Mouse (Mus musculus) hindbrain, embryonic 11.5 days (tissue): Measurements from ENCODE around the gene 1500011B03Rik. TPM values are rescaled to one million over a fixed set of nuclear protein-coding genes. Genes with fewer than 3 reads are reported as not detected.

Experiments used
- ATAC-seq: fragments of 200-750 bp; cut with Nextera tagmentation; 2 replicates; pipeline ENCODE4 v1.8.0; 2017; ENCODE audit warnings: mild to moderate bottlenecking, moderate TSS enrichment, moderate library complexity; ENCODE audit not compliant: low FRiP score
- DNase-seq: peaks from one replicate; pipeline ENCODE4 v3.0.0-alpha.2; 2015; ENCODE audit warnings: low spot score
- H3K27ac ChIP-seq: fragments of 300-500 bp; sonication (generic); 2 replicates; pipeline ENCODE4 v1.5.1; 2014; ENCODE audit warnings: mild to moderate bottlenecking, low read depth, low read length
- H3K27me3 ChIP-seq: fragments of 300-500 bp; sonication (generic); 2 replicates; pipeline ENCODE4 v1.6.1; 2014; ENCODE audit warnings: mild to moderate bottlenecking, low read length, moderate library complexity, mixed read lengths; ENCODE audit not compliant: control insufficient read depth, insufficient read depth
- H3K36me3 ChIP-seq: fragments of 300-500 bp; sonication (generic); 2 replicates; pipeline ENCODE4 v1.6.1; 2014; ENCODE audit warnings: mild to moderate bottlenecking, low read length, moderate library complexity, mixed read lengths; ENCODE audit not compliant: control insufficient read depth, insufficient read depth
- H3K4me1 ChIP-seq: fragments of 300-500 bp; sonication (generic); replicated peaks from 2 replicates; pipeline ENCODE4 v1.6.1; 2014; ENCODE audit warnings: low read length, mixed read lengths; ENCODE audit not compliant: control insufficient read depth, insufficient read depth
- H3K4me2 ChIP-seq: fragments of 300-500 bp; sonication (generic); replicated peaks from 2 replicates; pipeline ENCODE4 v1.6.1; 2014; ENCODE audit warnings: mild to moderate bottlenecking, low read depth, low read length
- H3K4me3 ChIP-seq: fragments of 300-500 bp; sonication (generic); 2 replicates; pipeline ENCODE4 v1.5.1; 2014; ENCODE audit warnings: low read depth, low read length
- H3K9ac ChIP-seq: fragments of 300-500 bp; sonication (generic); 2 replicates; pipeline ENCODE4 v1.6.1; 2014; ENCODE audit warnings: low read depth, low read length
- H3K9me3 ChIP-seq: fragments of 300-500 bp; sonication (generic); 2 replicates; pipeline ENCODE4 v1.6.1; 2016; ENCODE audit warnings: low read length; ENCODE audit not compliant: control insufficient read depth
- WGBS: fragments of 180-500 bp; shearing (Covaris S2); extraction: QIAGEN DNeasy Blood & Tissue Kit; methylation state at CpG from one replicate; pipeline ENCODE4 v1.1.7; 2014; 5-methylcytosine and 5-hydroxymethylcytosine counted together
- polyA plus RNA-seq: library from polyadenylated mRNA; unstranded; fragments of >200 nt; fragmentation: Nextera tagmentation; extraction: Ambion mirVana; gene quantifications from 2 replicates; pipeline ENCODE4 v1.2.1, GENCODE M21; 2014

The 1500011B03Rik gene
- polyA plus RNA-seq, 1 experiment from 2014 or later, result 167 TPM

GRCm38 (mm10) chr5:114797253-114797652 is 26.0 kb downstream of the 1500011B03Rik start:
- 0 out of 2 replicates have a peak, but pooled peaks cover 4% of the 10 kb centered on the region for H3K4me1 ChIP-seq
- no peak overlapping the region for H3K4me3 ChIP-seq
- H3K4me2 ChIP-seq, result no peak overlapping the region
- H3K27me3 ChIP-seq, result no peaks in the 10 kb centered on the region
- DNase-seq (no peak), ATAC-seq (no peak)
- peaks cover 4% of the 10 kb centered on the region; the same call in 1 of the 2 replicates for H3K36me3 ChIP-seq
- no peak overlapping the region for H3K9ac ChIP-seq
- H3K9me3 ChIP-seq, result no peaks in the 10 kb centered on the region
- no peak overlapping the region for H3K27ac ChIP-seq
- 88% methylated on average over 8 of the region's 8 CpGs for WGBS

GRCm38 (mm10) chr5:114796299-114797012 is 26.8 kb downstream of the 1500011B03Rik start:
- peak overlapping the region; percentile 68 for H3K27ac ChIP-seq
- H3K4me3 ChIP-seq, result peak overlapping the region; percentile 24
- H3K4me2 ChIP-seq, result peak overlapping the region; percentile 68
- DNase-seq (peak; percentile 54), ATAC-seq (peak; percentile 45)
- peak overlapping the region; percentile 50 for H3K9ac ChIP-seq
- H3K27me3 ChIP-seq, result no peaks in the 10 kb centered on the region
- peaks cover 8% of the 10 kb centered on the region; the same call in 1 of the 2 replicates for H3K36me3 ChIP-seq
- WGBS, result 5% methylated on average over 40 of the region's 40 CpGs
- 0 out of 2 replicates have a peak, but pooled peaks cover 4% of the 10 kb centered on the region for H3K4me1 ChIP-seq
- no peaks in the 10 kb centered on the region for H3K9me3 ChIP-seq

- Histone ChIP-seq H3K4me3 (no peak overlapping the region), H3K9ac (no peak overlapping the region), H3K27me3 (no peaks in the 10 kb centered on the region), H3K4me2 (no peak overlapping the region), H3K27ac (no peak overlapping the region), H3K9me3 (no peaks in the 10 kb centered on the region), H3K4me1 (0 out of 2 replicates have a peak, but pooled peaks cover 4% of the 10 kb centered on the region), H3K36me3 (peaks cover 8% of the 10 kb centered on the region; the same call in 1 of the 2 replicates)
- 47% methylated on average over 9 of the region's 9 CpGs for WGBS
- DNase-seq (no peak), ATAC-seq (no peak)
These were observed 27.6 kb downstream of the 1500011B03Rik start for GRCm38 (mm10) chr5:114795653-114796052.

- H3K4me2 ChIP-seq, result no peak overlapping the region
- no peaks in the 10 kb centered on the region for H3K27me3 ChIP-seq
- no peak for ATAC-seq
- H3K4me3 ChIP-seq, result no peak overlapping the region
- 25% methylated on average over 9 of the region's 9 CpGs for WGBS
- H3K4me1 ChIP-seq, result 0 out of 2 replicates have a peak, but pooled peaks cover 4% of the 10 kb centered on the region
- no peaks in the 10 kb centered on the region for H3K9me3 ChIP-seq
- peak; percentile 42 for DNase-seq
- no peak overlapping the region for H3K9ac ChIP-seq
- H3K27ac ChIP-seq, result 0 out of 2 replicates have a peak overlapping the region, but pooled peaks have one; percentile 21
- H3K36me3 ChIP-seq, result peaks cover 8% of the 10 kb centered on the region; the same call in 1 of the 2 replicates
These were observed 28.0 kb downstream of the 1500011B03Rik start for GRCm38 (mm10) chr5:114795231-114795630.

- Histone ChIP-seq H3K27me3 (no peaks in the 10 kb centered on the region), H3K4me2 (no peak overlapping the region), H3K36me3 (peaks cover 8% of the 10 kb centered on the region; the same call in 1 of the 2 replicates), H3K4me1 (0 out of 2 replicates have a peak, but pooled peaks cover 4% of the 10 kb centered on the region), H3K4me3 (no peak overlapping the region), H3K9me3 (no peaks in the 10 kb centered on the region), H3K9ac (no peak overlapping the region), H3K27ac (no peak overlapping the region)
- ATAC-seq (no peak), DNase-seq (no peak)
- 63% methylated on average over 4 of the region's 4 CpGs for WGBS
These were observed 28.7 kb downstream of the 1500011B03Rik start for GRCm38 (mm10) chr5:114794609-114795008.

GRCm38 (mm10) chr5:114793317-114793716 is 30.0 kb downstream of the 1500011B03Rik start:
- H3K4me1 ChIP-seq, result 0 out of 2 replicates have a peak, but pooled peaks cover 4% of the 10 kb centered on the region
- H3K36me3 ChIP-seq, result peaks cover 8% of the 10 kb centered on the region; the same call in 1 of the 2 replicates
- DNase-seq (no peak), ATAC-seq (no peak)
- no peaks in the 10 kb centered on the region for H3K9me3 ChIP-seq
- no peak overlapping the region for H3K4me2 ChIP-seq
- no peaks in the 10 kb centered on the region for H3K27me3 ChIP-seq
- no peak overlapping the region for H3K4me3 ChIP-seq
- 73% methylated on average over 7 of the region's 7 CpGs for WGBS
- H3K9ac ChIP-seq, result no peak overlapping the region
- no peak overlapping the region for H3K27ac ChIP-seq

- H3K9ac ChIP-seq, result no peak overlapping the region
- WGBS, result 81% methylated on average over 5 of the region's 5 CpGs
- H3K27ac ChIP-seq, result no peak overlapping the region
- H3K4me3 ChIP-seq, result no peak overlapping the region
- DNase-seq (no peak), ATAC-seq (no peak)
- no peaks in the 10 kb centered on the region for H3K27me3 ChIP-seq
- no peaks in the 10 kb centered on the region; the same call in 1 of the 2 replicates for H3K36me3 ChIP-seq
- no peaks in the 10 kb centered on the region for H3K9me3 ChIP-seq
- no peak overlapping the region for H3K4me2 ChIP-seq
- H3K4me1 ChIP-seq, result no peaks in the 10 kb centered on the region
These were observed 38.1 kb downstream of the 1500011B03Rik start for GRCm38 (mm10) chr5:114785196-114785595.

- H3K4me2 ChIP-seq, result no peak overlapping the region
- no peaks in the 10 kb centered on the region for H3K9me3 ChIP-seq
- no peak overlapping the region for H3K27ac ChIP-seq
- no peaks in the 10 kb centered on the region; the same call in 1 of the 2 replicates for H3K36me3 ChIP-seq
- 88% methylated on average over 16 of the region's 16 CpGs for WGBS
- H3K4me3 ChIP-seq, result no peak overlapping the region
- no peak overlapping the region for H3K9ac ChIP-seq
- DNase-seq (no peak), ATAC-seq (no peak)
- no peaks in the 10 kb centered on the region for H3K4me1 ChIP-seq
- H3K27me3 ChIP-seq, result no peaks in the 10 kb centered on the region
These were observed 38.6 kb downstream of the 1500011B03Rik start for GRCm38 (mm10) chr5:114784622-114785165.
